16 mouse cellular contexts compared by ENCODE assay signal in the genomic region with DNA sequence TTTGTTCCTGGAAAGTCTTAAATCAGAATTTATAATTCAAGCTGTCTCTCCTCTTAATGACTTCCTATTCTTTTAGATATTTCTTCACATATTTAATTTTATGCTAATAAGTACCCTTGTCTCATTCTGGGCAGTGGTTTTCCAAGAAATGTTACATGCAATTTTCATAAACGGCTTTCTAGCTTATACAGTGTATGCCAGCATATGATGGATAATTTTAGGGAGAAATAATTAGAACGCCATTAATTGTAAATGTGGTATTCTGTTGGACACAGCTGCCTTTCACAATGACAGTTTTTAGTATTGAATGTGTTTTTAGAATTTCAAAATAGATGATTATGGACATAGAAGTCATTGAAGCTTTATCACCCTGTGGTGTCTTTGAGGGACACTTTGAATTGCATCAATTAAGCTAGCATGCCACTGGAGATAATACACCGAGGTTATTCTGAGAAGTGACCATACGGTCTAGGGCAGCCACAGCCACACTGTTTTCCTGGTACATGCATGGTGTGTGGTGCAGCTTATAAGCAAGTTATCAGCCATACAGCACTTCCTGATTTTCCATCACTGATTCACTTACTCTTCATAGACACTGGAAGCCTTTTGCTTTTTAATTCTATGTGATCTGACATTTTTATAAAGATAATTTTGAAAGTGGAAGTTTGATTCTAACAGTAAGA.
DNase-seq lines count a peak whose midpoint lies in the region; ATAC-seq and TF ChIP-seq lines count a peak whose summit lies in the region.
"Had no signal": no experiment of that assay in that cellular context is flagged by ENCODE, and none has a peak within 500 bp of the region (broad histone marks: within the 10 kb centered on the region; RNA-seq: fewer than 3 reads in every experiment).

No protein-coding gene starts in this region.

- DNase-seq in heart, postnatal 0 days (ENCODE audit: low spot score), result no peak
- DNase-seq in heart, postnatal 14 days, result no peak
- no peak for DNase-seq in liver, embryonic 13.5 days
- no peak for DNase-seq in midbrain, embryonic 10.5 days (ENCODE audit: low spot score)
- DNase-seq: adrenal gland, postnatal 25 days; cerebellum, adult 8-10 months; kidney, adult 9 months; kidney, postnatal 4 days; thymus, postnatal 25 days had no signal

- H3K4me2 ChIP-seq in forebrain, embryonic 15.5 days (replicated peaks), result no peak overlapping the region
- H3K4me2 ChIP-seq in forebrain, embryonic 12.5 days, result no peak overlapping the region
- no peak overlapping the region for H3K4me2 ChIP-seq in heart, postnatal 0 days (ENCODE audit: low read depth, low read length)
- no peak overlapping the region for H3K4me2 ChIP-seq in liver, embryonic 13.5 days
- H3K4me2 ChIP-seq: embryonic facial prominence, embryonic 13.5 days; hindbrain, embryonic 13.5 days; limb, embryonic 15.5 days had no signal

- no peak overlapping the region for H3K9ac ChIP-seq in forebrain, embryonic 15.5 days (replicated peaks)
- H3K9ac ChIP-seq in forebrain, embryonic 12.5 days, result no peak overlapping the region
- no peak overlapping the region for H3K9ac ChIP-seq in heart, postnatal 0 days (replicated peaks; ENCODE audit: low read depth, low read length)
- no peak overlapping the region for H3K9ac ChIP-seq in liver, embryonic 13.5 days
- H3K9ac ChIP-seq: embryonic facial prominence, embryonic 13.5 days; hindbrain, embryonic 13.5 days; limb, embryonic 15.5 days had no signal

- TF ChIP-seq EP300 in heart, postnatal 0 days (IDR thresholded peaks at IDR 0.05; ENCODE audit: low read depth), result no peak

- no peak overlapping the region for H3K27ac ChIP-seq in forebrain, embryonic 15.5 days (replicated peaks)
- H3K27ac ChIP-seq in forebrain, embryonic 12.5 days, result no peak overlapping the region
- peak overlapping the region; percentile 44 for H3K27ac ChIP-seq in heart, postnatal 0 days (ENCODE audit: low read depth)
- no peak overlapping the region for H3K27ac ChIP-seq in liver, embryonic 13.5 days
- H3K27ac ChIP-seq in midbrain, embryonic 10.5 days (replicated peaks), result no peak overlapping the region
- H3K27ac ChIP-seq: embryonic facial prominence, embryonic 13.5 days; hindbrain, embryonic 13.5 days; limb, embryonic 15.5 days had no signal

- intact Hi-C loops in heart, postnatal 14 days (cut with DNase I), result no loop called here

- H3K36me3 ChIP-seq in forebrain, embryonic 15.5 days, result no peaks in the 10 kb centered on the region
- H3K36me3 ChIP-seq in forebrain, embryonic 12.5 days (replicated peaks), result no peaks in the 10 kb centered on the region
- H3K36me3 ChIP-seq in heart, postnatal 0 days (replicated peaks; ENCODE audit: control insufficient read depth, insufficient read depth, low read length), result peaks cover 10% of the 10 kb centered on the region
- no peaks in the 10 kb centered on the region for H3K36me3 ChIP-seq in liver, embryonic 13.5 days
- no peaks in the 10 kb centered on the region for H3K36me3 ChIP-seq in midbrain, embryonic 10.5 days
- H3K36me3 ChIP-seq: embryonic facial prominence, embryonic 13.5 days; hindbrain, embryonic 13.5 days; limb, embryonic 15.5 days had no signal

- TF ChIP-seq CTCF in heart, postnatal 0 days (IDR thresholded peaks at IDR 0.05; ENCODE audit: low read depth), result no peak

- no peaks in the 10 kb centered on the region for H3K27me3 ChIP-seq in forebrain, embryonic 15.5 days
- H3K27me3 ChIP-seq in forebrain, embryonic 12.5 days, result no peaks in the 10 kb centered on the region
- no peaks in the 10 kb centered on the region for H3K27me3 ChIP-seq in heart, postnatal 0 days (ENCODE audit: control insufficient read depth, insufficient read depth, low read length)
- H3K27me3 ChIP-seq in liver, embryonic 13.5 days, result no peaks in the 10 kb centered on the region
- H3K27me3 ChIP-seq in midbrain, embryonic 10.5 days (ENCODE audit: low read depth, poor library complexity, severe bottlenecking), result no peaks in the 10 kb centered on the region
- H3K27me3 ChIP-seq: embryonic facial prominence, embryonic 13.5 days; hindbrain, embryonic 13.5 days; limb, embryonic 15.5 days; Patski had no signal

- no peaks in the 10 kb centered on the region for H3K9me3 ChIP-seq in forebrain, embryonic 15.5 days
- H3K9me3 ChIP-seq in forebrain, embryonic 12.5 days, result no peaks in the 10 kb centered on the region
- H3K9me3 ChIP-seq in heart, postnatal 0 days (replicated peaks; ENCODE audit: control insufficient read depth, low read length), result no peaks in the 10 kb centered on the region
- no peaks in the 10 kb centered on the region for H3K9me3 ChIP-seq in liver, embryonic 13.5 days (replicated peaks)
- H3K9me3 ChIP-seq in midbrain, embryonic 10.5 days (replicated peaks), result no peaks in the 10 kb centered on the region
- H3K9me3 ChIP-seq: embryonic facial prominence, embryonic 13.5 days; hindbrain, embryonic 13.5 days; limb, embryonic 15.5 days had no signal

- no peaks in the 10 kb centered on the region for H3K4me1 ChIP-seq in forebrain, embryonic 15.5 days
- H3K4me1 ChIP-seq in forebrain, embryonic 12.5 days, result no peaks in the 10 kb centered on the region
- H3K4me1 ChIP-seq in heart, postnatal 0 days (ENCODE audit: control insufficient read depth, insufficient read depth), result peaks cover 21% of the 10 kb centered on the region
- peaks cover 14% of the 10 kb centered on the region for H3K4me1 ChIP-seq in liver, embryonic 13.5 days (replicated peaks)
- no peaks in the 10 kb centered on the region for H3K4me1 ChIP-seq in midbrain, embryonic 10.5 days
- H3K4me1 ChIP-seq: embryonic facial prominence, embryonic 13.5 days; hindbrain, embryonic 13.5 days; limb, embryonic 15.5 days had no signal

- 56% methylated on average over 4 of the region's 4 CpGs for WGBS in forebrain, embryonic 15.5 days
- WGBS in forebrain, embryonic 12.5 days, result 68% methylated on average over 4 of the region's 4 CpGs
- WGBS in heart, postnatal 0 days, result 49% methylated on average over 4 of the region's 4 CpGs
- 34% methylated on average over 4 of the region's 4 CpGs for WGBS in liver, embryonic 13.5 days (ENCODE audit: insufficient replicate concordance)
- 84% methylated on average over 4 of the region's 4 CpGs for WGBS in midbrain, embryonic 10.5 days

- H3K4me3 ChIP-seq in forebrain, embryonic 15.5 days, result no peak overlapping the region
- H3K4me3 ChIP-seq in forebrain, embryonic 12.5 days (replicated peaks), result no peak overlapping the region
- H3K4me3 ChIP-seq in heart, postnatal 0 days (ENCODE audit: low read depth, low read length), result no peak overlapping the region
- no peak overlapping the region for H3K4me3 ChIP-seq in liver, embryonic 13.5 days (replicated peaks)
- H3K4me3 ChIP-seq in midbrain, embryonic 10.5 days, result no peak overlapping the region
- H3K4me3 ChIP-seq: embryonic facial prominence, embryonic 13.5 days; hindbrain, embryonic 13.5 days; limb, embryonic 15.5 days had no signal

- ATAC-seq in forebrain, embryonic 15.5 days (replicated peaks), result peak; percentile 53
- ATAC-seq in forebrain, embryonic 12.5 days (ENCODE audit: low FRiP score), result no peak
- ATAC-seq in heart, postnatal 0 days (ENCODE audit: insufficient read depth, low read depth), result no peak
- ATAC-seq in liver, embryonic 13.5 days (ENCODE audit: low read depth), result peak; percentile 78
- no peak for ATAC-seq in activated CD4-positive, CD25-positive, alpha-beta regulatory T cell, adult 4 months

Comparison
In these comparisons a context has a peak if more than half of its experiments do, and no peak if none do; other contexts are left out.
1. ATAC-seq: peak in forebrain, embryonic 15.5 days (single experiment) and liver, embryonic 13.5 days (single experiment); none in forebrain, embryonic 12.5 days (single experiment), heart, postnatal 0 days (single experiment) and activated CD4-positive, CD25-positive, alpha-beta regulatory T cell, adult 4 months (single experiment).